Mouse (Mus musculus) liver, embryonic 14.5 days (tissue): ENCODE results near the gene Cep83.

Experiments
- CTCF ChIP-seq: IDR thresholded peaks from 2 replicates; pipeline ENCODE4 v1.5.1; 2016; ENCODE audit warnings: antibody characterized with exemption, low read depth, control low read depth
- EP300 ChIP-seq: IDR thresholded peaks from 2 replicates; pipeline ENCODE4 v1.6.1; 2016; ENCODE audit warnings: antibody characterized with exemption, low read depth

DNA sequence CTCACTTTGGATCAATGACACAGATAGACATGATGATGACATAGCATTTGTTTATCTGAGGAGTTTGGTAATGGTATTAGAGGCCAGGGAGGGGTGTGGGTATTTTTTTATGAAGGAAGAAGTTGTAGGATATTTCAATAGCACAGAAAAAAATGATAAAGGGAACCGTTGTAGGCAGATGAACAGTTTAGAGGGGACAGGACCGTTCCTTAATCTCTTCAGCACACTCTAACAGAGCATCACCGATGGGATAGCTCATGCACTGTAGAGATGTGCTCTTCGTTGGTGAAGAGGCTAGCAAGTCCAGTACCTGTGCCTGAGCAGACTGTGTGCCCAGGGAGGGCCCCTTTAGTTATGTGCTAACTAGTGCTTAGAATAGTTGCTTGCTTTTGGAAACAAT is 90.9 kb downstream of the Cep83 start:
- no peak for TF ChIP-seq CTCF
- no peak for TF ChIP-seq EP300
